Comparison of ENCODE assay signal across 29 mouse cellular contexts in genomic region chr10:9680928-9681327, GRCm38 (mm10). TPM values are rescaled to one million over a fixed set of nuclear protein-coding genes. Genes with fewer than 3 reads are reported as not detected.
DNase-seq lines count a peak whose midpoint lies in the region; ATAC-seq lines count a peak whose summit lies in the region.
"Had no signal": no experiment of that assay in that cellular context is flagged by ENCODE, and none has a peak within 500 bp of the region (broad histone marks: within the 10 kb centered on the region; RNA-seq: fewer than 3 reads in every experiment).

No protein-coding gene starts in this region.

- peaks cover 17% of the 10 kb centered on the region for H3K27me3 ChIP-seq in liver, embryonic 12.5 days (replicated peaks)
- H3K27me3 ChIP-seq in liver, embryonic 13.5 days = peaks cover 20% of the 10 kb centered on the region
- peaks cover 22% of the 10 kb centered on the region for H3K27me3 ChIP-seq in liver, embryonic 15.5 days
- peaks cover 19% of the 10 kb centered on the region; the same call in 1 of the 2 replicates for H3K27me3 ChIP-seq in forebrain, embryonic 15.5 days

- intact Hi-C loops in heart, postnatal 36 days (cut with DNase I) = no loop called here

- H3K36me3 ChIP-seq in liver, embryonic 12.5 days = no peaks in the 10 kb centered on the region
- H3K36me3 ChIP-seq in liver, embryonic 13.5 days = no peaks in the 10 kb centered on the region
- no peaks in the 10 kb centered on the region for H3K36me3 ChIP-seq in liver, embryonic 15.5 days (replicated peaks)
- H3K36me3 ChIP-seq in forebrain, embryonic 15.5 days = no peaks in the 10 kb centered on the region
- H3K36me3 ChIP-seq: embryonic facial prominence, embryonic 10.5 days; embryonic facial prominence, embryonic 13.5 days; heart, embryonic 10.5 days; hindbrain, embryonic 10.5 days; hindbrain, embryonic 13.5 days had no signal

- WGBS in liver, embryonic 12.5 days (ENCODE audit: insufficient replicate concordance) = 45% methylated on average over 6 of the region's 6 CpGs
- WGBS in liver, embryonic 13.5 days (ENCODE audit: insufficient replicate concordance) = 29% methylated on average over 6 of the region's 6 CpGs
- WGBS in liver, embryonic 15.5 days (ENCODE audit: insufficient replicate concordance) = 37% methylated on average over 6 of the region's 6 CpGs
- WGBS in forebrain, embryonic 15.5 days = 90% methylated on average over 6 of the region's 6 CpGs

- no peak overlapping the region for H3K4me3 ChIP-seq in liver, embryonic 12.5 days
- H3K4me3 ChIP-seq in liver, embryonic 13.5 days (replicated peaks) = no peak overlapping the region
- no peak overlapping the region for H3K4me3 ChIP-seq in liver, embryonic 15.5 days (replicated peaks)
- no peak overlapping the region for H3K4me3 ChIP-seq in forebrain, embryonic 15.5 days
- H3K4me3 ChIP-seq: embryonic facial prominence, embryonic 10.5 days; embryonic facial prominence, embryonic 13.5 days; erythroblast, embryonic 14.5 days; forebrain, embryonic 13.5 days; heart, adult 2 months; heart, embryonic 10.5 days; hindbrain, embryonic 10.5 days; hindbrain, embryonic 13.5 days had no signal

- H3K4me2 ChIP-seq in liver, embryonic 12.5 days = no peak overlapping the region
- H3K4me2 ChIP-seq in liver, embryonic 13.5 days = no peak overlapping the region
- H3K4me2 ChIP-seq in liver, embryonic 15.5 days = no peak overlapping the region
- no peak overlapping the region for H3K4me2 ChIP-seq in forebrain, embryonic 15.5 days (replicated peaks)
- H3K4me2 ChIP-seq: embryonic facial prominence, embryonic 13.5 days; forebrain, embryonic 13.5 days; hindbrain, embryonic 13.5 days had no signal

- peak; percentile 77 for ATAC-seq in liver, embryonic 12.5 days
- ATAC-seq in liver, embryonic 13.5 days (ENCODE audit: low read depth) = peak; percentile 78
- ATAC-seq in liver, embryonic 15.5 days (ENCODE audit: insufficient read depth) = peak; percentile 34; the same call in 1 of the 2 replicates
- ATAC-seq in megakaryocyte-erythroid progenitor cell, adult 5-6 weeks (replicated peaks; ENCODE audit: low FRiP score, low TSS enrichment, poor library complexity, severe bottlenecking) = peak; percentile 85
- ATAC-seq in forebrain, embryonic 15.5 days (replicated peaks) = no peak
- ATAC-seq: activated CD4-positive, CD25-positive, alpha-beta regulatory T cell, adult 4 months; CD4-positive, CD25-positive, alpha-beta regulatory T cell, adult 4 months; forebrain, embryonic 13.5 days; forebrain, postnatal 0 days; hindbrain, embryonic 16.5 days had no signal

- H3K9ac ChIP-seq in liver, embryonic 12.5 days = no peak overlapping the region
- no peak overlapping the region for H3K9ac ChIP-seq in liver, embryonic 13.5 days
- H3K9ac ChIP-seq in liver, embryonic 15.5 days = no peak overlapping the region
- H3K9ac ChIP-seq in forebrain, embryonic 15.5 days (replicated peaks) = no peak overlapping the region
- H3K9ac ChIP-seq: embryonic facial prominence, embryonic 13.5 days; forebrain, embryonic 13.5 days; forebrain, postnatal 0 days; hindbrain, embryonic 13.5 days had no signal

- no peak overlapping the region for H3K27ac ChIP-seq in liver, embryonic 12.5 days
- no peak overlapping the region for H3K27ac ChIP-seq in liver, embryonic 13.5 days
- H3K27ac ChIP-seq in liver, embryonic 15.5 days (replicated peaks) = no peak overlapping the region
- H3K27ac ChIP-seq in forebrain, embryonic 15.5 days (replicated peaks) = no peak overlapping the region
- H3K27ac ChIP-seq: embryonic facial prominence, embryonic 10.5 days; embryonic facial prominence, embryonic 13.5 days; forebrain, embryonic 13.5 days; heart, adult 2 months; heart, embryonic 10.5 days; hindbrain, embryonic 10.5 days; hindbrain, embryonic 13.5 days had no signal

- no peaks in the 10 kb centered on the region for H3K9me3 ChIP-seq in liver, embryonic 12.5 days (replicated peaks)
- no peaks in the 10 kb centered on the region for H3K9me3 ChIP-seq in liver, embryonic 13.5 days (replicated peaks)
- no peaks in the 10 kb centered on the region for H3K9me3 ChIP-seq in liver, embryonic 15.5 days (replicated peaks)
- no peaks in the 10 kb centered on the region for H3K9me3 ChIP-seq in forebrain, embryonic 15.5 days
- H3K9me3 ChIP-seq: embryonic facial prominence, embryonic 10.5 days; embryonic facial prominence, embryonic 13.5 days; forebrain, embryonic 13.5 days; heart, embryonic 10.5 days; hindbrain, embryonic 10.5 days; hindbrain, embryonic 13.5 days had no signal

- H3K4me1 ChIP-seq in liver, embryonic 12.5 days = no peaks in the 10 kb centered on the region
- no peaks in the 10 kb centered on the region; the same call in 1 of the 2 replicates for H3K4me1 ChIP-seq in liver, embryonic 13.5 days (replicated peaks)
- H3K4me1 ChIP-seq in liver, embryonic 15.5 days (replicated peaks) = no peaks in the 10 kb centered on the region
- H3K4me1 ChIP-seq in forebrain, embryonic 15.5 days = peaks cover 15% of the 10 kb centered on the region

- no peak for DNase-seq in liver
- DNase-seq in liver, embryonic 13.5 days = no peak
- DNase-seq in kidney, postnatal 4 days = no peak
- DNase-seq in heart, postnatal 36 days = no peak
- DNase-seq: adrenal gland, adult 8-10 months; adrenal gland, postnatal 25 days; cerebellum, adult 11-12 months; cerebellum, adult 8-10 months; cerebellum, postnatal 10 days; cerebellum, postnatal 36 days; embryo, embryonic 11 days; forebrain, postnatal 0 days; gastrocnemius, postnatal 25 days; heart, adult 2 months had no signal

RNA-seq across cellular contexts. Expression of gene Samd5, which starts 5.9 kb away (rescaled TPM):
- 1.5 and 1.6 TPM in 2 replicates for polyA plus RNA-seq in liver, embryonic 12.5 days (2016; fragmentation: Nextera tagmentation; extraction: Ambion mirVana)
- polyA plus RNA-seq in liver, embryonic 13.5 days (2015; fragmentation: Nextera tagmentation; extraction: Ambion mirVana) = 0.52 and 0.63 TPM in 2 replicates
- 0.38 and 0.53 TPM in 2 replicates for polyA plus RNA-seq in liver, embryonic 15.5 days (2015; fragmentation: Nextera tagmentation; extraction: Ambion mirVana)
- not detected in 2 replicates for total RNA-seq in megakaryocyte-erythroid progenitor cell, adult 5-6 weeks (2014; fragmentation: Nextera tagmentation)
- not detected in 2 replicates for total RNA-seq in megakaryocyte-erythroid progenitor cell, adult 5-6 weeks (2017)
- polyA plus RNA-seq in forebrain, embryonic 15.5 days (2015; fragmentation: Nextera tagmentation; extraction: Ambion mirVana) = 3.6 and 3.8 TPM in 2 replicates
- total RNA-seq in heart, postnatal 36 days (2021) = 1 to 10 TPM; 3.5 to 4.6 TPM
- polyA plus RNA-seq: activated CD4-positive, CD25-positive, alpha-beta regulatory T cell, adult 4 months; C2C12; CD4-positive, CD25-positive, alpha-beta regulatory T cell, adult 4 months; erythroblast, embryonic 14.5 days had no signal
